ENCODE assay signal across 10 mouse cellular contexts in the genomic region with DNA sequence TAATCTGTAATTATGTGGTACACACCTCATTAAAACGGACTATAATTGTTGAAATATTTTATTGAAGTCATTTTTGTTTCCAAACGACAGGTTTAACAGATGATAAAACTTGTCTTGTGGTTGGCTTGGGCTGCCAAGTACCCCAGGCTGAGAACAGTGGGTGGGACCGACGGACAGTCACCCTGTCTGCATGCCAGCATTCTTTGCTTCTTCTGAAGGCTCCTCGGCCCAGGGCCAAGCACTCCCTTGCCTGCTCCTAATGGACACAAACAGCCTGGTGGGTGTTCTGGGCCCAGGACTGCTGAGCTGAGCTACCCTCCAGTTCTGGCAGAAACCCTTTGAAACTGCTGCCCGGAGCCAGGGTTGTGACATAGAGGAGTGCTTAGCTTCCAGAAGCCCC.
A peak's percentile ranks its signal among the peaks of the same experiment; 100 is the strongest.
DNase-seq lines count a peak whose midpoint lies in the region; ATAC-seq lines count a peak whose summit lies in the region.
"Had no signal": no experiment of that assay in that cellular context is flagged by ENCODE, and none has a peak within 500 bp of the region (broad histone marks: within the 10 kb centered on the region; RNA-seq: fewer than 3 reads in every experiment).

No protein-coding gene starts in this region.

- peak; percentile 49 to 55 for DNase-seq in cerebellum, postnatal 14 days
- no peak for DNase-seq in cerebellum, adult 8-10 months
- peak; percentile 11 for DNase-seq in kidney, postnatal 14 days
- peak; percentile 40 for DNase-seq in adrenal gland, postnatal 10 days
- peak; percentile 85 for DNase-seq in lung, postnatal 10 days
- no peak for DNase-seq in thymus, postnatal 25 days

- H3K4me2 ChIP-seq in kidney, embryonic 16.5 days (replicated peaks; ENCODE audit: low read depth, low read length) = no peak overlapping the region
- no peak overlapping the region for H3K4me2 ChIP-seq in intestine, embryonic 15.5 days (replicated peaks)
- H3K4me2 ChIP-seq: hindbrain, embryonic 15.5 days had no signal

- H3K27ac ChIP-seq in kidney, embryonic 16.5 days (ENCODE audit: low read length) = no peak overlapping the region
- H3K27ac ChIP-seq in intestine, embryonic 15.5 days = no peak overlapping the region
- H3K27ac ChIP-seq: hindbrain, embryonic 15.5 days; liver, embryonic 14.5 days had no signal

- H3K4me1 ChIP-seq in kidney, embryonic 16.5 days (ENCODE audit: insufficient read depth, low read length) = no peaks in the 10 kb centered on the region
- H3K4me1 ChIP-seq in intestine, embryonic 15.5 days (replicated peaks) = 0 out of 2 replicates have a peak, but pooled peaks cover 8% of the 10 kb centered on the region

- no peak for ATAC-seq in kidney, embryonic 16.5 days (ENCODE audit: low FRiP score, low TSS enrichment)
- no peak for ATAC-seq in intestine, embryonic 15.5 days

- H3K27me3 ChIP-seq in kidney, embryonic 16.5 days (ENCODE audit: insufficient read depth, low read length) = no peaks in the 10 kb centered on the region; the same call in 1 of the 2 replicates
- H3K27me3 ChIP-seq in intestine, embryonic 15.5 days (replicated peaks) = no peaks in the 10 kb centered on the region
- H3K27me3 ChIP-seq: hindbrain, embryonic 15.5 days had no signal

- 63% methylated on average over 6 of the region's 6 CpGs for WGBS in kidney, embryonic 16.5 days
- WGBS in intestine, embryonic 15.5 days = 59% methylated on average over 6 of the region's 6 CpGs

- H3K9me3 ChIP-seq in kidney, embryonic 16.5 days (ENCODE audit: low read length) = no peaks in the 10 kb centered on the region
- H3K9me3 ChIP-seq in intestine, embryonic 15.5 days = no peaks in the 10 kb centered on the region
- H3K9me3 ChIP-seq: hindbrain, embryonic 15.5 days had no signal

- H3K4me3 ChIP-seq in kidney, embryonic 16.5 days (ENCODE audit: low read length) = no peak overlapping the region
- H3K4me3 ChIP-seq in intestine, embryonic 15.5 days (replicated peaks) = no peak overlapping the region
- H3K4me3 ChIP-seq: hindbrain, embryonic 15.5 days had no signal

- H3K36me3 ChIP-seq in kidney, embryonic 16.5 days (ENCODE audit: insufficient read depth, low read length) = no peaks in the 10 kb centered on the region
- no peaks in the 10 kb centered on the region for H3K36me3 ChIP-seq in intestine, embryonic 15.5 days
- H3K36me3 ChIP-seq: hindbrain, embryonic 15.5 days had no signal

- H3K9ac ChIP-seq in kidney, embryonic 16.5 days (replicated peaks; ENCODE audit: low read length) = no peak overlapping the region
- H3K9ac ChIP-seq in intestine, embryonic 15.5 days = no peak overlapping the region
- H3K9ac ChIP-seq: hindbrain, embryonic 15.5 days; liver, embryonic 14.5 days had no signal

Comparison
In these comparisons a context has a peak if more than half of its experiments do, and no peak if none do; other contexts are left out.
1. DNase-seq: peak in cerebellum, postnatal 14 days (2 of 2), kidney, postnatal 14 days (single experiment), adrenal gland, postnatal 10 days (single experiment) and lung, postnatal 10 days (single experiment); none in cerebellum, adult 8-10 months (single experiment) and thymus, postnatal 25 days (single experiment).